Mouse (Mus musculus) embryo, embryonic 10 days (tissue): ENCODE measurements around the gene Sec61a1.

Source experiments
- DNase-seq: peaks from one replicate; pipeline ENCODE4 v3.0.0-alpha.2; 2015; ENCODE audit warnings: low spot score

Sec61a1 gene

DNA sequence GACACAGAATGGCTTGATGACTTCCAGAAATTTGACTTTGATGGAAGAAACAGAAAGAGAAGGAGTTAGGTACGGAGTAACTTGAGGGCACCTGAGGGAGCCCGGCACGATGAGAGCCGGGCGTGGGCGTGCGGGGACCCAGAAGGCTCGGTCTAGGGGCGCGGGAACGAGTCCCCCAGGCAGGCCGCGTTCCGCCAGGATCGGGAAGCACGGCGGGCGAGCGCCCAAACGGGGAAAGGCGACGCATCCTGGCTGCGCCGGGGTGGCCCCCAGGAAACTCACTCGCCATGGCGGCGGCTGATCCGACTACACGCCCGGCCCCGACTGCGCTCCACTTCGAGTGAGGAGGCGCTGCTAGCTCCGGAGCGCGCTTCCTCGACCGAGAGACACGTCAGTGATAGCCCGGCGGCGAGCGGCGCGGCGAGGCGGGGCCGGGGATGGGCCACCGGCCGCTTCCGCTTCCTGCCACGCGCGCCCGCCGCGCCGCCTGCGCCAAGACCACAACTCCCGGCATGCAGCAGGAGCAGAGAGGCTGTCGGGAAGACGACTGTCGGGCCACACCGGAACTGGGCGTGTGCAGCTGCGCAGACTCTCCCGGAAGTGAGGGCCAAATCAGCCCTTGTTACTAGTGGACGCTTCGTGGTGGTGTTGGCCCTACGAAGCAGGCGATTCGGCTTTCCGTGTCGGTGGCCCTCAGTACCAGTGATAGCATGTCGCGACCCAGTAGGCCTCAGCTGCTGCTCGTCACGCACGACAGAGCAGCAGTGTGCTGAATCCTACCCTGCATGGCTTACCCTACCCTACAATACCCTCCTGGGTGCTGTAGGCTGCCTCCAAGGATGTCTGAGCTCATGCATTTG is at the start of gene Sec61a1:
TSS of gene Sec61a1 (minus strand) at position 502 of the 860 bp plus-strand sequence.
- peak; percentile 98 for DNase-seq

DNA sequence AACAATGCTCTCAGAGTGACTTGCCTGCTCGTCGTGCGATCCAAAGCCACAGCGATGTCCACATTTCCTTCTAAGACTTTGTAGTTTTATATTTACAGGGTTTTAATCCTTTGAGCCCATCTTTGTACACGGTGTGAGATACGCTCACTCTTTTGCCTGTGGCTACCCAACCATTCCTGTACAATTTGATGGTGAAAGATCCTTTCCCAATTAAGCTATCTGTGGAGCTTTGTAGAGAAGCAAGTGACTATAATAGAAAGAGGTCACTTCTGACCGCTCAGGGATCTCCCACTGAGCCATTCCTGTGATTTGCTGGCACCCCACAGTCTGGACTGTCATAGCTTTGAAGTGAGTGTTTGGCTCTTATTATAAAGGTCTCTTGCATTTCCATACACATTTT is 48.0 kb upstream of the Sec61a1 start:
- no peak for DNase-seq

DNA sequence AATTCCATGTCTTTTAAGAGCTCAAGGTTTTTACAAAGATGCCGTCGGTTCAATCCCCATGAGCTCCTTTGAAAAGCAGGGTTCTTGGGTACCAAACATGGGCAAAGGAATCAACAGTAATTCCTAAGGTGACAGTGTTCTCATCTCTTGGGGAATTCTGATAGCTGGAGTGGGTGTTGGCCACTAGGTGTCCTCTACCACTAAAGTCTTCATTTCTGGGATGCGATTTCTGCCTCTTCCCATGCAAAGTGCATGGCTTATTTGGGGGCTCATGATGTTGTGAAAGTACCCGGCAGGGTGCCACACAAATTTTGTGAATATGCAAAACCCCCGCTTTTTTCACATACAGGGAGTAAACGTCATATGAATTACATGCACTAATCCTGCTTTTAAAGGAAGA is 46.3 kb upstream of the Sec61a1 start:
- DNase-seq, result peak; percentile 51

DNA sequence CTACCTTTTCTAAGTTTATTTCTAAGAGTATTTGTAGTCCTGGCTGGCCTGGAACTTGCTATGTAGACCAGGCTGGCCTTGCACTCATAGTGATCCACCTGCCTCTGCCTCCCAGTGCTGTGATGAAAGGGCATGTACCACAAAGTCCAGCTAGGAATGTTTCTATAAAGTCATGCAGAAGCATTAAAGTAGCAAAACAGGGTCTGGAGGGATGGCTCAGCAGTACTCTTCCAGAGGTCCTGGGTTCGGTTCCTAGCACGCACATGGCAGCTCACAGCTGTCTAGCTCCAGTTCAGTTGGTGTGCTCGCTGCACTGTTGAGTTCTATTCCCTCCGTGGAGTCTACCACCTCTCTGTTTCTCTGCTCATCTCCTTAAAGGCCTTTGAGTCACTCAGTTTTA is 41.5 kb upstream of the Sec61a1 start:
- no peak for DNase-seq

DNA sequence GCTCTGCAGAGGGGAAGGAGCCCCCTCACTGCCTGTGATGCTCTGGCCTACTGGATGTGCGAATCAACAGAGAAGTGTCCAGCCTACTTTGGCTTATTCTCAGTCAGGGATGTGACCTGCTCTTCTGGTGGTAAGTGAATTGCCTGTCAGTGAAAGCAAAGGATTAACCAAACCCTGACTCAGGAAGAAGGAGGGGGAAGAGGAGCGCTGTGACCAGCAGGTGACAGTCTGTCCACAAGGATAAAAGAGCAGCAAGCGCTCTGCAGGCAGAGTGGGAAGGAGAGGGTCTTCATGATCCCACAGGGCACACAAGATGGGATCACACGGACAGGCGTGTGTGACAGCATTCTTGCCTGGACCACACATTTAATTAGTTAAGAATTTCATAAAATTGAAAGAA is 41.0 kb upstream of the Sec61a1 start:
- peak; percentile 31 for DNase-seq

DNA sequence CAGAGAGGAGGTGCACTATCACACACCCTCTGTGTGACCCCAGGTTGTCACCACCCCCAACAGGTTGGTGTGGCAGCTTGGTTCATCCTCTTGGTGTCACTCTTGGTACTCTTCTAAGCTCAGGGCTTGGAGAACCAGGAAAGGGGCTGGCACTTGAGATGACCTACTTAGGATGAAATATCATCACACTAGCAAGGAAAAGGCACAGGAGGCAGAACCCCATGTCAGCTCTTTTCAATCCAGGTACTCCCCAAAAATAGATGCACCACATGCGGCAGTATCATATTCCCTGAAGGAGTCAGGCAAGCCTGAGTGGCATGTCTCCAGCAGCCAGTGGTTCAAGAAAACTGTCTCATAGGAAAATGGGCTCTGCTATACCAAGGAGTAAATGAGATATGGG is 39.4 kb upstream of the Sec61a1 start:
- no peak for DNase-seq

DNA sequence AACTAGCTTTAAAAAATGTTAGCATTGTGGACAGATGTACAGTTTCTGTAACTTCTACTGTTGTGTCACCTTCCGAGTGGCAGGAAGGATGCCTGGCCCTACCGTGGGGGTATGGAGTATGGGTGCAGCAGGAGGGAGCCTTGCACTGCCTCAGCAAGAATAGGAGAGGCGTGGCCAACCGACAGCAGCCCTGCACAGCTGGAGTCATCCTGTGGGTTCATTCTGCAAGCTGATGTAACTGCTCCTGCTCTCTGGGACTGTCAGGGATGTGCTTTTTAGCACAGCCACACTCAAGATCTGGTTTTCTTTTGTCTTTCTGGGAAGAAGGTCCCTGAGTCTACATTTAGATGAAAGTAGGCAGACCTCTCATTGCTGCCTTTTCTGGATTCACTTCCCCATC is 38.8 kb upstream of the Sec61a1 start:
- no peak for DNase-seq

DNA sequence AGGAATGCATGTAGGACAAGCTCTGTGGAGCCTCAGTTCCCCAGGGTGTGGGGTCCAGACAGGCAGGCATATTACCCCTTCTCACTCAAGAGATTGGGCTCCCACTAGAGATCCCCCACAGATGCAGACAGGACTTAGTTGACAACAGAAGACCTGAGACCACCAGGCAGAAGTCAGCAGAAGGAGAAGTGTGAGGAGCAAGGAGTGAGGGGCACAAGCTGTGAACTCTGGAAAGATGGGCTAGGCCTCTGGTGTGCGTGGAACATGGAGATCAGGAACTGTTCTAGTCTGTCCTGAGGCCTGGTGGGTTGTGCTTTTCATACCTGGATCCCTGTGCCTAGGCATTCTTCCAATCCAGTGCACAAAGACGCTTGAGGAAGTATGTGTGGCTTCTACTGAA is 31.2 kb upstream of the Sec61a1 start:
- DNase-seq, result no peak

DNA sequence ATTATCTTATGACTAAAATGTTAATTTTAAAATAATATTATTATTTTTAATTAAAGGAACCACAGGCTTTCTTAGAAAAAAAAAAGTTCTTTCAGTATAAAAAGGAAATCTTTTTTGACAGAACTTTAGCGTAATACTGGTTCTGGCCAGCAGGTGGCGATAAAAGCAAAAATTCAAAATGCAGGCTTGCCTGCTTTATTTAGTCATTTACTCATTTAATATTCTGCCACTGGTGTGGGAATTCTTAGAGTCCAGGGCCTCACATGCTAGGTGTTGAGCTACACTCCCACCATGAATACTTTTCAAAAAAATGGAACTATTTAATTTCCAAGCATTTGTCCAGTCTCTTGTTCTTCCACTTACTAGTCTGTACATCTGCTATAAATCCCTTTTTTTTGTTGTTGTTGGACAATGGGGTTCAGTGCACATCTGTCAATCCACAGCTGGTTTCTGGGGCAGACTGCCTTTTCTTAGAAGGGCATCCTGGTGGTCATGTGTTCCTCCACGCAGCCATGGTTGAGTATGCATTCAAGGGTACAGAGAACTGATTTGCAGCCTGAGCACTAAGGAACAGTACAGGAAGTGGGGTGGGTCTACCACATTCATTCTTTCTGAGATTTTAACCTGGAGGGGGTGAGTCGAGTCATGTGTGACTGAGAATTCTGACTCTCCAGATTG is 30.6 kb upstream of the Sec61a1 start:
- peak; percentile 41 for DNase-seq

DNA sequence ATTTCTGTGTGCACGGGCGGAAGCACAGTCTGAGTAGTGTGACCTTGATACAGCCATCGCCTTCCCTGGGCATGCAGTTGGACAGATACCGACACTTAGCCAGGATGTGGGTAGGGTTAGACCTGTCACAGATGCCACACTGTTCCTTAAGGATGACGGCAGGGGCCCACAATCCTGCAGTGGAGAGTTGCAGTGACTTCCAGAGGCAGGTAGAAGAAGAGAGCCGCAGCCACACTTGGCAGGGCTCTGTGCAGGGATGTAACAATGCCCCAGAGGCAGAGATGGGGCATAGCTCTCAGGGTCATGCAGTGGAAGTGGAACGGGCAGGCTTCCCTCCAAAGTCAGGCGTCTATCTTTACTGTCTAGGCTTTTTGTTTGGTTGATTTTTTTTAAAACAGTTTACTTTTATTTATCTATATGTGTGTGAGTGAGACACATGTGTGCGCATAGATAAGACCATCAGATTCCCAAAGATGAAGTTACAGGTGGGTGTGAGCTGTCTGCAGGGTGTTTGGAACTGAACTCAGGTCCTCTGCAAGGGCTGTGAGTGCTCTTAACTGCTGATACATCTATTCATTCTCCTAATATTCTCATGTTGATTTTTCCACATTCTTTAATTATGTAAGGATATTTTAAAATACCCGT is 29.8 kb upstream of the Sec61a1 start:
- DNase-seq, result no peak

DNA sequence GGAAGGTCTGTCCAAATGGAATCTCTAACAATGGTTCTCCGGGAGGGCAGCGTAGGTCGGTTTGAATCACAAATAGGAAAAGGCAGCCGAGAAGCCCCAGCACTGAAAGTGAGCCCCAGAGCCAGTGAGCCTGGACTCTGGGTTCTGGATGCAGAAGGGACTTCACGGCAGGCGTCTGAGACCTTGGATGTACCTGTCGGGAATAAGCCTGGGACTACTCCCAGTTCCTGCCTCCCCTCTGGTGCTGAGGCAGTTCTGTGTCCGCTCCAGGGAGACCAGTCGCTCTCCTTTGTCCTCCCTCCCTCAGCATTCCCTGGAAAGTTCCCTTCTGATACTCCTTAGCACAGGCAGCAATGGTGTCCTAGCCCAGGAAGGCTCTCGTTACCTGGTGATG is 26.7 kb upstream of the Sec61a1 start:
- no peak for DNase-seq

DNA sequence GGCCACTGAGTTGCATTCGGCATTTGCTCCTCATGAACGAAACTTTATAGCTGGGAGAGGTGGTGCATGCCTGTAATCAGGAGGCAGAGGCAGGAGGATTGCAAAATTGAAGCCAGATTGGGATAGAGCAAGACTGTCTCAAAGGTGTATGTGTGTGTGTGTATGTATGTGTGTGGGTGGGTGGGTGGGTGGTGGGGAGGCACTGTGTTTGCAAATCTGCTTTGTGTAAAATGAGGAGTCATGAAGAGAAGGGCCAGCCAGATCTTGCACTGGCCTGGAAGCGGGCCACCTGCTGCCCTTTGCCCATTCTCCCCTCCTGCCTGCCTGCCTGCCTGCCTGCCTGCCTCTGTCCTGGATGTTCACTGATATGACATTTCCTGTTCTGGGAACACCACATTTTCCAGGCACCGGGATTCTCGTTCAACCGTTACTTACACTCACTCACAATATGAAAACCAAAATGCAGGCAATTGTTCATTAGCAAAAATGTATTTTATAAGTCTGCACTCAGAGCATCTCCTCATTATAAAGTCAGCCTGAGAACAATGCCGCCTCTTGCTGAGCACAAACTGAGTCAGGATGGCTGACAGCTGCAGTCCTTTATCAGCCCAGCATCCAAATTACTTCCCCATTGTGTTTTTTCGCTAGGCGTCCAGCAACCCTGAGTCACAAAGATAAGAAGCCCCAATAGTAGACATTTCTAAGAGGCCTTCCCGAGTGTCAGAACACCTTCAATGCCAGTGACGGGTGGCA is 26.1 kb upstream of the Sec61a1 start:
- DNase-seq, result no peak

DNA sequence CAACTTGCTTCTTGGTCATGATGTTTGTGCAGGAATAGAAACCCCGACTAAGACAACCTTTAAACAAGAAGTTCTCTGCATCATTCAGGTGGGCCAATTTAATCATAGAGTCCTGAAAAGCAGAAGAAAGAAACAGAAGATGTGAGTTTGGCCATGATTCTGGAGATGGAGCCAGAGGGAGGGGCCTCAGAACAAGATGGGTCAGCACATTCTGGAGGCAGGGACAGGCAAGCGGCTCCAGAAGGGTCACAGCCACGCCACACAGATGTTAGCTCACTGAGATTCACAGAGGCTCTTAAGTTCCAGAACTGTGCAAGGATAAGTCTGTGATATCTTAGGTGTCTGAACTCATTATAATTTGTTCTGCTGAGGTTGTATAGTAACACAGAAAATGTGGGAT is 25.5 kb upstream of the Sec61a1 start:
- DNase-seq, result no peak

DNA sequence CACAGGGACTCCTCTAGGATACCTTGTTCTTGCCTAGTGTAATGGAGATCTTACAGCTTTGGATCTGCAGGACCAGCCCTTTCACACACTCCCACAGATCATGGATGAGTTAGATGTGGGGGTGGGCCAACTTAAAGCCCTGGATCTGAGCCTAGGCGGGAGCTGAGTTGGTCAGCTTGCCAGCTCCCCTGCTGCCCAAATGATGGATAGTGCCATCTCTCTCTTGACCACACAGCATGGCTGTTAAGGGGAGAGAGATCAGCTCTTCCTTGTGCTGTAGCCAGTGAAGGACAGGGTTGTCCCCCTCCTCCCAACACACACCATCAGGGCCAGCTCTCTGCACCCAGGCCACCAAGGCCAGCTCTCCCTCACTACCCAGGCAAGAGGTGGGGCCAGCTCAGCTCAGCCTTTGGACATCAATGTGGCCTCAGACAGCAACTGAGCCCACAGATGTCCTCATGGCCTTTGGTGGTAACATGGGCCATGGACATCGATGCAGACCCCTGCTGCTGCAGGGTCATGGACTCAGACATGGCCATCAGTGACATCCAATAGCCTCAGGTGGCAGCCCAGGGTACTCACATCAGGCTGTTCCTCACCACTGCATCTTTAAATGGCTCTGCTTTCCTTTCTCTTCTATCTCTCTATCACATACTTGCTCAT is 21.5 kb upstream of the Sec61a1 start:
- DNase-seq, result no peak

DNA sequence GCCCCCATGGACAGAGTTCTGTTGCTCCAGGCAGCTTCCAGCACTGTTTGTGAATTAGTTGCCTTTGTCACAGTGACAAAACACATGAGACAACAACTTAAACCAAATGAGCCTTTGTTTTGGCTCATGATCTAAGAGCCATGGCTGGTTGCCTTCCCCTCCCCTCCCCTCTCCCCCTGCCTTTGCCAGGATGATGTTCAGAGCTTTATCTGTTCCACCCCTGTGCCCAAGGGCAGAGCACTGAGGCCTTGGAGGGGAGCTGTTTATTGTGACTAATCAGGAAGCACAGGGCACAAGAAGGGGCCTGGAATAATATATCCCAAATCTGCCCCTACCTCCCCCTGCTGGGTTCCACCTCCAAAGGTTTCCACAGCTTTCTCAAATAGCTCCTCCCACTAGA is 11.6 kb upstream of the Sec61a1 start:
- no peak for DNase-seq

DNA sequence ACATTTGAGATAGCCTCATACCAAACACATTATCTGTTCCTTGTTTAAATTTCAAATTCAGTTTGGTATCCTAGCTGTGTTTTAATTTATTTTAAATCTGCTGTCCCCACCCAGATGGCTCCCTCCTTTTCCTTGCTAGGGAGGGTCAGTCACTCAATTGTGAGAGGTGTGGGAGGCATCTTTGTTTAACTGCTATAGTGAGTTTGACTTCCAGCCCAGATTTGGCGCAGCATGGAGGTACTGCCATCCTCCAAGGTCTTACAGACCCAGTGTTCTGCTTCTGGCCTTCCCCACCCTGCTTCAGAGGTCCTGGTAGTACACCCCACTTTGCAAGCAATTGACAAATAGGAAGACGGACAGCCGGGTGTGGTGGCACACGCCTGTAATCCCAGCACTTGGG is 5.4 kb upstream of the Sec61a1 start:
- DNase-seq, result no peak

DNA sequence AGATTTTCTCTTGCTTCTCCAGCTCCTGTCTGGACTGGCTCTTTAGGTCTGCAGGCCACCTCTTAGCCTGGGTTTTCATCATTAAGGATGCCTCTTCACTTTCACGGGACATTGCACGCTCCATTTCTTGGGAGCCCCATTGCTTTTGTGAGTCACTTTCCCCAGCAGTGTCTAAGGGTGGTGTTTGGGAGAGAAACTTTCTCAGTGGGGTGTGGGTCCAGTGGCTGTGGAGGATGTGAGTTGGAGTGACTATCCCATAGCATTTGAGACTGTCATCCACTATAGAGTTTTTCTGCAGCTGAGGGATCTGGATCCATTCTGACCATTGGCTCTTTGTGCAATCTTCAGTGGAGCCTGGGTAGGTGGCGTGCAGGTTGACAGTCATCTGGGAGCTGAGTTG is 4.7 kb upstream of the Sec61a1 start:
- no peak for DNase-seq

DNA sequence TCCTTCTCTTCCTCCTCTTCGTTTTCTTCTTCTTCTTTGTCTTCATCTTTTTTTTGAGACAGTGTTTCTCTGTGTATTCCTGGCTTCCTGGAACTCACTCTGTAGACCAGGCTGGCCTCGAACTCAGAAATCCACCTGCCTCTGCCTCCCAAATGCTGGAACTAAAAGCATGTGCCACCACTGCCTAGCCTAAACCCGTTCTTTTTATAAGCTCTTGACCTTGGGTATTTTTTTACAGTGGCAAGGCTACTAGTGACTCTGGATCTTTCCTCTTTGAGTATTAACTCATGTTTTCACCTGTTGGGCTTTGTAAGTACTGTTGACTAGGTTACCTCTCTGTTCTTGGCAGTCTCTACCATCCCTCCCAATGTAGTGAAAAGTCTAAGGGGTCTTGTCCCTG is 4.3 kb upstream of the Sec61a1 start:
- DNase-seq, result no peak

DNA sequence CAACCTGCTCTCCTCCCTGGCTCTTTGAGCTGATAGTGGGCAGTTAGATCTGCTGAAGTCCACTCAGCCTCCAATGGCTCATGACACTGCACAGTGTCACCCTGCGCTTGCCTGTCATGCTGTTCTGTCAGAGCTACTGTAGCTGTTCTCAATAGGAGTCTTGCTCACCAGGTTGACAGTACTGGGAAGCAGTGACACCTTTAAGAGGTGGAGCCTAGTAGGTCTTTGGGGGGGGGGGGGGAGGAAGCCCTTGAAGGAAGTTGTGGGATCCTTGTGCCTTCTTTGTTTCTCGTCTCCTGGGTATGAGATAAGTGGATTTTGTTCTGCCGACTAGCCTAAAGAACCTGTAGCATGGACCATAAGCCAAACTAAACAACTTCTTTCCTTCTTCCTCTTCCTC is 3.9 kb upstream of the Sec61a1 start:
- no peak for DNase-seq

DNA sequence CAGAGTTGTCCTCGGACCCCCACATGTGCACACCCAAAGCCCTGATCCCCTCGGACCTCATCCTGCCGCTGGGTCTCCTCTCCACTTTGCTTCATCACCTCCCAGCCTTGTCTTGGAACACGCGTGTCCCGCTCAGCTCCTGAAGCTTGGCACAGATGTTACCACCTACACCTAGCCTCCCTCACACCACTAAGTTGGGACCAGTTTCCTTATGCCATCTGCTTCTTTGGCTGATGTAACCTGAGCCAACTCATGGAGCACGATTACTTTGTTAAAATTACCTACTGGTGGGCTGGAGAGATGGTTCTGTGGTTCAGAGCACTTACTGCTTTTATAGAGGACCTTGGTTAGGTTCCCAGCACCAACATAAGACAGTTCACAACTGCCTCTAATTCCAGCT is 3.1 kb upstream of the Sec61a1 start:
- DNase-seq, result no peak

DNA sequence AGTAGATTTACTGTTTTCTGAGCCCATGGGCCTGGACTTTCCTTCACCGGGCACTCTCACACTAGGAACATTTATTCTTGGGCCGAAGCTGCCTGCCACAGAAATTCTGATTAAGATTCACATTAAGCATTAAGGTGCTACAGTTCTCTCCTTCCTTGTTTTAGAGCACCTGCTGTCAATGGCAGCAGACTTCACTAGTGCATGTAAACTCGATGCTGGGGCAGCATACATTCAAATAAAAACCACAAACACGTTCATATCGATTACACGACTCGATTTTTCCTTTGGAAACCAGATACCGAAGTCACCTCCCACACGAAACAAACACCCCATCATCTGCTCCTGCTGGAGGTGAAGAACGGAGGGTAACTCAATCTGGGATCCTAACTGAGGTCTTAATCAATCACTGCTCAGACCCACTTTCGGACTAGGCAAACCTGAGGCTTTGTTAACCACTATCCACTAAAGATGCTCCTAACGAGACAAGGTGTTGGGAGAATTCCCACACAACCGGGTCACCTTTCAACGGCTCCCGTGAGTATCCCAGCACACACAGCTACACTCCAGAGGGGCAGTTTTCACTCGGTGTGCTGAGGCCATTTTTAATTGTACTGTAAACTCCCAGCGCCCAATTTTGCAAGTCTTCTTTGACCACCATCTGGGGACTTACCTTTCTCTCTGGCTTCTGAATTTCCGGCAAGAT is 853 bp downstream of the Sec61a1 start:
- DNase-seq, result no peak
